Mouse (Mus musculus) layer of hippocampus, adult 8-10 months (tissue): ENCODE measurements at regions not wholly inside any gene's neighbourhood (a gene's known extent, or its start where the extent isn't known, plus 50 kb on each side); places are given as distances from the start of the nearest gene placed in this dataset.

ENCODE experiments used
- microRNA-seq, 2 experiments: library from miRNA; unstranded; fragments of <30 nt; microRNA quantifications; one replicate each; pipeline ENCODE4 v1.2.0; 2022

Small RNAs in the stretch of these regions (microRNA-seq; reads per million reads assigned to microRNA genes)
- gene Gm23154 = 0 reads per million in 2 experiments
